Mouse (Mus musculus): ENCODE measurements around the gene Agtr1a. TPM values are rescaled to one million over a fixed set of nuclear protein-coding genes. Genes with fewer than 3 reads are reported as not detected.

Agtr1a gene
- polyA plus RNA-seq, 1 experiment from 2014 or later: 2.6 TPM

- no peak overlapping the region for H3K27ac ChIP-seq (replicated peaks)
- H3K4me3 ChIP-seq: no peak overlapping the region
- no peak overlapping the region for H3K4me2 ChIP-seq (replicated peaks)
- 80% methylated on average over 19 of the region's 19 CpGs for WGBS
- H3K36me3 ChIP-seq: no peaks in the 10 kb centered on the region
- no peak overlapping the region for H3K9ac ChIP-seq (replicated peaks)
- peaks cover under 1% of the 10 kb centered on the region; the same call in 1 of the 2 replicates for H3K27me3 ChIP-seq
- H3K9me3 ChIP-seq: no peaks in the 10 kb centered on the region
- H3K4me1 ChIP-seq: no peaks in the 10 kb centered on the region
- peak; percentile 58; the same call in 1 of the 2 replicates for ATAC-seq (ENCODE audit: low FRiP score, low read depth)
These were observed 6.0 kb downstream of the Agtr1a start for GRCm38 (mm10) chr13:30341987-30342898.

GRCm38 (mm10) chr13:30345427-30345913, 9.2 kb downstream of the Agtr1a start:
- H3K36me3 ChIP-seq: no peaks in the 10 kb centered on the region
- H3K27me3 ChIP-seq: no peaks in the 10 kb centered on the region
- ATAC-seq (ENCODE audit: low FRiP score, low read depth): no peak
- no peak overlapping the region for H3K9ac ChIP-seq (replicated peaks)
- WGBS: 89% methylated on average over 11 of the region's 11 CpGs
- no peaks in the 10 kb centered on the region for H3K9me3 ChIP-seq
- no peak overlapping the region for H3K4me3 ChIP-seq
- H3K27ac ChIP-seq (replicated peaks): no peak overlapping the region
- no peak overlapping the region for H3K4me2 ChIP-seq (replicated peaks)
- no peaks in the 10 kb centered on the region for H3K4me1 ChIP-seq

- Histone ChIP-seq H3K4me1 (0 out of 2 replicates have a peak, but pooled peaks cover 2% of the 10 kb centered on the region), H3K27me3 (no peaks in the 10 kb centered on the region), H3K4me2 (replicated peaks) (no peak overlapping the region), H3K27ac (replicated peaks) (no peak overlapping the region), H3K36me3 (no peaks in the 10 kb centered on the region), H3K4me3 (no peak overlapping the region), H3K9ac (replicated peaks) (no peak overlapping the region), H3K9me3 (no peaks in the 10 kb centered on the region)
- 81% methylated on average over 4 of the region's 4 CpGs for WGBS
- ATAC-seq (ENCODE audit: low FRiP score, low read depth): no peak
These were observed 10.6 kb downstream of the Agtr1a start for GRCm38 (mm10) chr13:30346881-30347280.

- no peaks in the 10 kb centered on the region for H3K27me3 ChIP-seq
- H3K36me3 ChIP-seq: no peaks in the 10 kb centered on the region
- no peak overlapping the region for H3K9ac ChIP-seq (replicated peaks)
- no peak overlapping the region for H3K27ac ChIP-seq (replicated peaks)
- 0 out of 2 replicates have a peak, but pooled peaks cover 2% of the 10 kb centered on the region for H3K4me1 ChIP-seq
- no peak overlapping the region for H3K4me2 ChIP-seq (replicated peaks)
- no peaks in the 10 kb centered on the region for H3K9me3 ChIP-seq
- ATAC-seq (ENCODE audit: low FRiP score, low read depth): no peak
- H3K4me3 ChIP-seq: no peak overlapping the region
These were observed 12.1 kb downstream of the Agtr1a start for GRCm38 (mm10) chr13:30348306-30348705.

GRCm38 (mm10) chr13:30351966-30352365, 15.7 kb downstream of the Agtr1a start:
- Histone ChIP-seq H3K4me2 (replicated peaks) (no peak overlapping the region), H3K27me3 (no peaks in the 10 kb centered on the region), H3K9ac (replicated peaks) (no peak overlapping the region), H3K9me3 (no peaks in the 10 kb centered on the region), H3K4me1 (0 out of 2 replicates have a peak, but pooled peaks cover 2% of the 10 kb centered on the region), H3K36me3 (no peaks in the 10 kb centered on the region), H3K27ac (replicated peaks) (no peak overlapping the region), H3K4me3 (no peak overlapping the region)
- 47% methylated on average over 13 of the region's 13 CpGs for WGBS
- ATAC-seq (ENCODE audit: low FRiP score, low read depth): no peak

- WGBS: 89% methylated on average over 6 of the region's 6 CpGs
- Histone ChIP-seq H3K4me3 (no peak overlapping the region), H3K4me2 (replicated peaks) (no peak overlapping the region), H3K27ac (replicated peaks) (no peak overlapping the region), H3K36me3 (no peaks in the 10 kb centered on the region), H3K9me3 (no peaks in the 10 kb centered on the region), H3K27me3 (no peaks in the 10 kb centered on the region), H3K4me1 (0 out of 2 replicates have a peak, but pooled peaks cover 2% of the 10 kb centered on the region), H3K9ac (replicated peaks) (no peak overlapping the region)
- no peak for ATAC-seq (ENCODE audit: low FRiP score, low read depth)
These were observed 18.8 kb downstream of the Agtr1a start for GRCm38 (mm10) chr13:30354991-30355580.

GRCm38 (mm10) chr13:30355979-30356378, 19.7 kb downstream of the Agtr1a start:
- no peaks in the 10 kb centered on the region for H3K36me3 ChIP-seq
- H3K4me1 ChIP-seq: 0 out of 2 replicates have a peak, but pooled peaks cover 2% of the 10 kb centered on the region
- WGBS: 93% methylated on average over 2 of the region's 2 CpGs
- ATAC-seq (ENCODE audit: low FRiP score, low read depth): no peak
- no peaks in the 10 kb centered on the region for H3K27me3 ChIP-seq
- no peak overlapping the region for H3K4me2 ChIP-seq (replicated peaks)
- H3K9me3 ChIP-seq: no peaks in the 10 kb centered on the region
- H3K9ac ChIP-seq (replicated peaks): no peak overlapping the region
- H3K4me3 ChIP-seq: no peak overlapping the region
- no peak overlapping the region for H3K27ac ChIP-seq (replicated peaks)

- no peak for ATAC-seq (ENCODE audit: low FRiP score, low read depth)
- no peak overlapping the region for H3K4me2 ChIP-seq (replicated peaks)
- H3K9me3 ChIP-seq: no peaks in the 10 kb centered on the region
- no peak overlapping the region for H3K27ac ChIP-seq (replicated peaks)
- no peak overlapping the region for H3K9ac ChIP-seq (replicated peaks)
- no peaks in the 10 kb centered on the region for H3K4me1 ChIP-seq
- H3K4me3 ChIP-seq: no peak overlapping the region
- no peaks in the 10 kb centered on the region for H3K27me3 ChIP-seq
- 70% methylated on average over 4 of the region's 4 CpGs for WGBS
- no peaks in the 10 kb centered on the region for H3K36me3 ChIP-seq
These were observed 22.4 kb downstream of the Agtr1a start for GRCm38 (mm10) chr13:30358456-30359168.

- no peak overlapping the region for H3K9ac ChIP-seq (replicated peaks)
- WGBS: 76% methylated on average over 2 of the region's 2 CpGs
- no peak overlapping the region for H3K27ac ChIP-seq (replicated peaks)
These were observed 23.6 kb downstream of the Agtr1a start for GRCm38 (mm10) chr13:30359886-30360285.

GRCm38 (mm10) chr13:30361002-30361401, 24.8 kb downstream of the Agtr1a start:
- WGBS: 60% methylated on average over 5 of the region's 5 CpGs
- Histone ChIP-seq H3K9ac (replicated peaks) (no peak overlapping the region), H3K36me3 (no peaks in the 10 kb centered on the region), H3K27me3 (no peaks in the 10 kb centered on the region), H3K4me2 (replicated peaks) (no peak overlapping the region), H3K4me1 (no peaks in the 10 kb centered on the region), H3K4me3 (no peak overlapping the region), H3K27ac (replicated peaks) (no peak overlapping the region), H3K9me3 (no peaks in the 10 kb centered on the region)
- ATAC-seq (ENCODE audit: low FRiP score, low read depth): no peak

More at GRCm38 (mm10) chr13:30359886-30360285, 23.6 kb downstream of the Agtr1a start:
- H3K9me3 ChIP-seq: no peaks in the 10 kb centered on the region
- no peaks in the 10 kb centered on the region for H3K36me3 ChIP-seq
- no peaks in the 10 kb centered on the region for H3K4me1 ChIP-seq
- no peak overlapping the region for H3K4me2 ChIP-seq (replicated peaks)
- H3K27me3 ChIP-seq: no peaks in the 10 kb centered on the region
- no peak overlapping the region for H3K4me3 ChIP-seq
- ATAC-seq (ENCODE audit: low FRiP score, low read depth): no peak

- Histone ChIP-seq H3K4me1 (no peaks in the 10 kb centered on the region), H3K27me3 (no peaks in the 10 kb centered on the region), H3K4me3 (no peak overlapping the region), H3K4me2 (replicated peaks) (no peak overlapping the region), H3K9me3 (no peaks in the 10 kb centered on the region), H3K9ac (replicated peaks) (no peak overlapping the region), H3K36me3 (no peaks in the 10 kb centered on the region), H3K27ac (replicated peaks) (no peak overlapping the region)
- ATAC-seq (ENCODE audit: low FRiP score, low read depth): no peak
- 94% methylated on average over 6 of the region's 6 CpGs for WGBS
These were observed 25.8 kb downstream of the Agtr1a start for GRCm38 (mm10) chr13:30362048-30362447.
